Mouse (Mus musculus) neural tube, embryonic 11.5 days (tissue): Measurements from ENCODE around the gene Olfr143. TPM values are rescaled to one million over a fixed set of nuclear protein-coding genes. Genes with fewer than 3 reads are reported as not detected.

Experiments used
- ATAC-seq: fragments of 200-750 bp; cut with Nextera tagmentation; 2 replicates; pipeline ENCODE4 v1.8.0; 2017; ENCODE audit warnings: moderate number of reproducible peaks, mild to moderate bottlenecking, moderate TSS enrichment, moderate library complexity; ENCODE audit not compliant: insufficient read depth, low FRiP score, low TSS enrichment
- DNase-seq: peaks from one replicate; pipeline ENCODE4 v3.0.0-alpha.2; 2015; ENCODE audit warnings: low spot score
- H3K27ac ChIP-seq: fragments of 300-500 bp; sonication (generic); 2 replicates; pipeline ENCODE4 v1.5.1; 2014; ENCODE audit warnings: low read depth, mild to moderate bottlenecking, low read length
- H3K27me3 ChIP-seq: fragments of 300-500 bp; sonication (generic); 2 replicates; pipeline ENCODE4 v1.6.1; 2014; ENCODE audit warnings: mild to moderate bottlenecking, low read length, mixed read lengths; ENCODE audit not compliant: control insufficient read depth, insufficient read depth
- H3K36me3 ChIP-seq: fragments of 300-500 bp; sonication (generic); 2 replicates; pipeline ENCODE4 v1.6.1; 2014; ENCODE audit warnings: mild to moderate bottlenecking, low read length, moderate library complexity, mixed read lengths; ENCODE audit not compliant: control insufficient read depth, insufficient read depth
- H3K4me1 ChIP-seq: fragments of 300-500 bp; sonication (generic); 2 replicates; pipeline ENCODE4 v1.6.1; 2014; ENCODE audit warnings: low read length, mixed read lengths; ENCODE audit not compliant: control insufficient read depth, insufficient read depth
- H3K4me2 ChIP-seq: fragments of 300-500 bp; sonication (generic); 2 replicates; pipeline ENCODE4 v1.6.1; 2014; ENCODE audit warnings: low read depth, mild to moderate bottlenecking, moderate library complexity
- H3K4me3 ChIP-seq: fragments of 300-500 bp; sonication (generic); 2 replicates; pipeline ENCODE4 v1.5.1; 2014; ENCODE audit warnings: low read depth, low read length
- H3K9ac ChIP-seq: fragments of 300-500 bp; sonication (generic); 2 replicates; pipeline ENCODE4 v1.6.1; 2014; ENCODE audit warnings: mild to moderate bottlenecking, low read length
- H3K9me3 ChIP-seq: fragments of 300-500 bp; sonication (generic); 2 replicates; pipeline ENCODE4 v1.6.1; 2016; ENCODE audit warnings: low read length; ENCODE audit not compliant: control insufficient read depth
- WGBS: fragments of 180-500 bp; shearing (Covaris S2); extraction: QIAGEN DNeasy Blood & Tissue Kit; methylation state at CpG from one replicate; pipeline ENCODE4 v1.1.7; 2014; 5-methylcytosine and 5-hydroxymethylcytosine counted together
- polyA plus RNA-seq: library from polyadenylated mRNA; unstranded; fragments of >200 nt; fragmentation: Nextera tagmentation; extraction: Ambion mirVana; gene quantifications from 2 replicates; pipeline ENCODE4 v1.2.1, GENCODE M21; 2014

The Olfr143 gene
- polyA plus RNA-seq, result not detected in 2 replicates

DNA sequence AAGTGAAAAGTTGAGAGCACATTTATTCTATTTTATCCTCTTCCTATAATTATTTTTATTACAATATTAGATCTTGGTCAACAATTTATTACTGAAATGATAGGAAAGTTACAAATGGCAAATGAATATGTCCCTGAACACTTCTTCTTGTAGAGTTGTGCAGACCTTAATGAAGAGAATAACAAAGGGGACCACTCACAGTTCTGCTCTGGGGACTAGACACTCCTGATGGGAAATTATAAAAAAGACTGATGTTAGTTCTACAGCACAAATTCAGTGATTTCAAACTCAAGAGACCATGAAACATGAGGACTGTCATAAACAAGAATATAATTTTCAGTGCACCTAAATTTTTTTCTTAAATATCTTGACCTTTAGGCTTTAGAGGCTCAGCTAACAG, at the start of gene Olfr143:
Olfr143 (plus strand) TSS at position 301 of the 400 bp plus-strand sequence.
- DNase-seq (no peak), ATAC-seq (no peak)
- no peak within 1 kb of the TSS for H3K4me2 ChIP-seq
- H3K4me1 ChIP-seq, result no peaks in the 10 kb centered on the region
- H3K27ac ChIP-seq, result no peak within 1 kb of the TSS
- no peak within 1 kb of the TSS for H3K9ac ChIP-seq
- no peak within 1 kb of the TSS for H3K4me3 ChIP-seq
- H3K27me3 ChIP-seq, result no peaks in the 10 kb centered on the region
- no peaks in the 10 kb centered on the region for H3K9me3 ChIP-seq
- no peaks in the 10 kb centered on the region for H3K36me3 ChIP-seq

DNA sequence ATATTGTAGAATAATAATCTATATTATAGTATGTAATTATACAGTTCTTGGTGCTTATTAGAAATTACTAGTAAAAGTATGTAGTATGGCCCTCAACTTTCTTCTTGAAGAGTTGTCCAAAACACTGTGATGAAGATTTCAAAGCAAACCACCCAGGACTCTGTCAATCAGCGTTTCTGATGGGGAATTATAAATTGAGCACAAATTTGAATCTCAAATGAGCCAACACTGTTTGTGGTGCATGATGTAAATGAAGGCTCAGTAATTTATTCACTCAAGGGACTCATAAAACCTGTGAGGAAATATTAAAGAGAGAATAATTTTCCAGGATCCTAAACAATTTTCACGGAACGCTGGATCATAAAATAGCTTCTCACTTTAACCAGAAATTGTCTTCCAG, 44.5 kb upstream of the Olfr143 start, which contains the start of gene Olfr893:
Olfr893 (plus strand) TSS at position 301 of the 400 bp plus-strand sequence.
- no peak within 1 kb of the TSS for H3K9ac ChIP-seq
- ATAC-seq (no peak), DNase-seq (no peak)
- no peak within 1 kb of the TSS for H3K4me2 ChIP-seq
- H3K27ac ChIP-seq, result no peak within 1 kb of the TSS
- H3K4me3 ChIP-seq, result no peak within 1 kb of the TSS
- no peaks in the 10 kb centered on the region for H3K36me3 ChIP-seq
- WGBS, result 83% methylated on average over 3 of the region's 3 CpGs
- no peaks in the 10 kb centered on the region for H3K27me3 ChIP-seq
- no peaks in the 10 kb centered on the region for H3K4me1 ChIP-seq
- H3K9me3 ChIP-seq, result no peaks in the 10 kb centered on the region

DNA sequence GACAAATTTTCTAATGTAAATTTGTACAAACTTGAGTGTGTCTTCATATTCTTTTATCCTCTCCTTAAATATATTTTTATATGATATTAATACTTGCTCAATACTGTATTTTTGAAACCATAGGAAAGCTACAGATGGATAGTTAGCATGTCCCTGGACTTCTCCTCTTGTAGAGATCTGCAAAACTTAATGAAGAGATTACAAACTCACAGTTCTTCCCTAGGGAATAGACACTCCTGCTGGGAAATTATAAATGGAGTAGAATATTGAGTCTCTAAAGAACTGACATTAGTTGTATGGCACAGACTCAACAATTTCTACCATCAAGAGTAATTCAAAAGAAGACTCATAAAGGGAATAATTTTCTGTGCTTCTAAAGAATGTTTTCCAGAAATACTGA, 34.8 kb upstream of the Olfr143 start, which contains the start of gene Olfr894:
Olfr894 (plus strand) TSS at position 301 of the 400 bp plus-strand sequence.
- Histone ChIP-seq H3K9ac (no peak within 1 kb of the TSS), H3K4me3 (no peak within 1 kb of the TSS), H3K27me3 (no peaks in the 10 kb centered on the region), H3K4me2 (no peak within 1 kb of the TSS), H3K4me1 (no peaks in the 10 kb centered on the region), H3K27ac (no peak within 1 kb of the TSS), H3K9me3 (no peaks in the 10 kb centered on the region), H3K36me3 (no peaks in the 10 kb centered on the region)
- no peak for DNase-seq
- no peak for ATAC-seq

DNA sequence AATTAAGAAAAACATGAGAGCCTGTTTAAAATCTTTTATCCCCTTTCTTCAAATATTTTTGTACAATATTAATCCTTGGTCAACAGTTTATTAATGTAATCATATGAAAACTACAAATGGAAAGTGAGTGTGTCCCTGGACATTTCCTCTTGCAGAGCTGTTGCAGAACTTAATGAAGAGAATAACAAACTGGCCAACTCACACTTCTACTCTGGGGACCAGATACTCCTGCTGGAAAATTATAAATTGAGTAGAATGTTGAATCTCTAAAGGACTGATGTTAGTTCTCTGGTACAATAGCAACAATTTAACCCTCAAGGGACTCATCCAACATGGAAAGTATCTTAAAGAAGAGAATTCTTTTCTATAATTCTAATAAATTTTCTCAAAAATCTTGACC, 15.0 kb downstream of the Olfr143 start, which contains the start of gene Olfr895:
Olfr895 (plus strand) TSS at position 301 of the 400 bp plus-strand sequence.
- Histone ChIP-seq H3K36me3 (no peaks in the 10 kb centered on the region), H3K4me3 (no peak within 1 kb of the TSS), H3K9ac (no peak within 1 kb of the TSS), H3K9me3 (no peaks in the 10 kb centered on the region), H3K27me3 (no peaks in the 10 kb centered on the region), H3K4me2 (no peak within 1 kb of the TSS), H3K27ac (no peak within 1 kb of the TSS), H3K4me1 (no peaks in the 10 kb centered on the region)
- ATAC-seq (no peak), DNase-seq (no peak)

DNA sequence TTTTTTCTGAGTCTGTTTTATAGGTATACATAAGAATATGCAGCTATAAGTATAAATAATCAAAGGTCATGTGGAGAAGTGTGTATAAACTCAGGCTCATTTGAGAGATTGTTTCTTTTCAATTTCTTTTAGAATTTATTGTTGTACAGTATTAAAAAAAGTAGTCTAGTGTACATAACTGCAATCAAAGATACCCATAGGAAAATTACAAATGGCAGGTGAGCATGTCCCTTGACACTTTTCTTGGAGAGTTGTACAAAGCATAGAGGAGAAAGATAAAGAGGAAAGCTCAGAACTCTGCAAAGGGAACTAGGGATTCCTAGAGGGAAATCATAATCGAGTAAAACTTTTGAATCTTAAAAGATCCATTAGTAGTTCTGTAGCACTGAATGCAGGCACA, 38.2 kb downstream of the Olfr143 start, which contains the start of gene Olfr896-ps1:
Olfr896-ps1 (plus strand) TSS at position 301 of the 400 bp plus-strand sequence.
- DNase-seq, result no peak
- Histone ChIP-seq H3K27me3 (no peaks in the 10 kb centered on the region), H3K4me2 (no peak within 1 kb of the TSS)

More for the DNA sequence above, 38.2 kb downstream of the Olfr143 start, which contains the start of gene Olfr896-ps1:
- Histone ChIP-seq H3K36me3 (no peaks in the 10 kb centered on the region), H3K4me1 (no peaks in the 10 kb centered on the region), H3K9ac (no peak within 1 kb of the TSS), H3K4me3 (no peak within 1 kb of the TSS), H3K9me3 (no peaks in the 10 kb centered on the region), H3K27ac (no peak within 1 kb of the TSS)
- ATAC-seq, result no peak
- WGBS, result 81% methylated on average over 1 of the region's 1 CpGs

Other genes with a start within 250 kb of the Olfr143 start
- gene Olfr883, start 227.0 kb upstream of the Olfr143 start, polyA plus RNA-seq, result not detected in 2 replicates
- gene Olfr884, start 206.2 kb upstream of the Olfr143 start, polyA plus RNA-seq, result not detected in 2 replicates
- not detected in 2 replicates for gene Olfr885, start 191.5 kb upstream of the Olfr143 start, polyA plus RNA-seq
- gene Olfr887, start 168.7 kb upstream of the Olfr143 start, polyA plus RNA-seq, result not detected in 2 replicates
- not detected in 2 replicates for gene Olfr888, start 144.6 kb upstream of the Olfr143 start, polyA plus RNA-seq
- gene Olfr889, start 137.6 kb upstream of the Olfr143 start, polyA plus RNA-seq, result 0.15 and 0.16 TPM in 2 replicates
- not detected in 2 replicates for gene Olfr890, start 110.3 kb upstream of the Olfr143 start, polyA plus RNA-seq
- gene Olfr891, start 72.0 kb upstream of the Olfr143 start, polyA plus RNA-seq, result not detected in 2 replicates
- not detected in 2 replicates for gene Olfr893, start 44.4 kb upstream of the Olfr143 start, polyA plus RNA-seq
- gene Olfr894, start 34.7 kb upstream of the Olfr143 start, polyA plus RNA-seq, result not detected in 2 replicates
- gene Olfr895, start 15.1 kb downstream of the Olfr143 start, polyA plus RNA-seq, result not detected in 2 replicates
- gene Olfr896-ps1, start 38.3 kb downstream of the Olfr143 start, polyA plus RNA-seq, result not detected in 2 replicates
- gene Olfr25, start 76.3 kb downstream of the Olfr143 start, polyA plus RNA-seq, result not detected in 2 replicates
- not detected in 2 replicates for gene Olfr898, start 95.6 kb downstream of the Olfr143 start, polyA plus RNA-seq
- not detected in 2 replicates for gene Olfr250, start 114.1 kb downstream of the Olfr143 start, polyA plus RNA-seq
- not detected in 2 replicates for gene Olfr251, start 124.3 kb downstream of the Olfr143 start, polyA plus RNA-seq
- not detected in 2 replicates for gene Olfr147, start 148.9 kb downstream of the Olfr143 start, polyA plus RNA-seq
- not detected in 2 replicates for gene Olfr901, start 176.7 kb downstream of the Olfr143 start, polyA plus RNA-seq
- gene Olfr902, start 194.9 kb downstream of the Olfr143 start, polyA plus RNA-seq, result not detected in 2 replicates
- gene Olfr904, start 210.4 kb downstream of the Olfr143 start, polyA plus RNA-seq, result not detected in 2 replicates
- not detected in 2 replicates for gene Olfr905, start 218.3 kb downstream of the Olfr143 start, polyA plus RNA-seq
- not detected in 2 replicates for gene Olfr906, start 234.3 kb downstream of the Olfr143 start, polyA plus RNA-seq
- not detected in 2 replicates for gene Olfr907, start 243.0 kb downstream of the Olfr143 start, polyA plus RNA-seq